Mouse (Mus musculus) telencephalon, adult 2 months (tissue): ENCODE results near the gene Cdh15.
A peak's percentile ranks its signal among the peaks of the same experiment; 100 is the strongest.

Experiments
- DNase-seq: peaks from one replicate; pipeline ENCODE4 v3.0.0-alpha.2; 2011; ENCODE audit warnings: low read depth, low spot score

The Cdh15 gene

GRCm38 (mm10) chr8:122847829-122848561, at the start of gene Cdh15:
Gene Cdh15 (plus strand): TSS chr8:122847966.
- DNase-seq: no peak

- DNase-seq: no peak
Observed at GRCm38 (mm10) chr8:122803906-122804761, 43.6 kb upstream of the Cdh15 start.

GRCm38 (mm10) chr8:122805349-122805748, 42.4 kb upstream of the Cdh15 start:
- DNase-seq: no peak

- no peak for DNase-seq
Observed at GRCm38 (mm10) chr8:122806956-122807538, 40.7 kb upstream of the Cdh15 start.

GRCm38 (mm10) chr8:122807907-122808306, 39.9 kb upstream of the Cdh15 start:
- no peak for DNase-seq

- DNase-seq: no peak
Observed at GRCm38 (mm10) chr8:122810376-122810775, 37.4 kb upstream of the Cdh15 start.

- no peak for DNase-seq
Observed at GRCm38 (mm10) chr8:122811870-122812494, 35.8 kb upstream of the Cdh15 start.

GRCm38 (mm10) chr8:122812610-122813250, 35.0 kb upstream of the Cdh15 start:
- DNase-seq: no peak

- no peak for DNase-seq
Observed at GRCm38 (mm10) chr8:122814608-122815007, 33.2 kb upstream of the Cdh15 start.

- DNase-seq: no peak
Observed at GRCm38 (mm10) chr8:122816965-122817364, 30.8 kb upstream of the Cdh15 start.

- DNase-seq: no peak
Observed at GRCm38 (mm10) chr8:122817724-122818496, 29.9 kb upstream of the Cdh15 start.

- DNase-seq: no peak
Observed at GRCm38 (mm10) chr8:122819776-122820175, 28.0 kb upstream of the Cdh15 start.

- no peak for DNase-seq
Observed at GRCm38 (mm10) chr8:122824571-122824970, 23.2 kb upstream of the Cdh15 start.

- DNase-seq: no peak
Observed at GRCm38 (mm10) chr8:122824986-122825385, 22.8 kb upstream of the Cdh15 start.

- no peak for DNase-seq
Observed at GRCm38 (mm10) chr8:122825408-122825807, 22.4 kb upstream of the Cdh15 start.

- DNase-seq: no peak
Observed at GRCm38 (mm10) chr8:122829396-122829795, 18.4 kb upstream of the Cdh15 start.

GRCm38 (mm10) chr8:122830349-122831061, 17.3 kb upstream of the Cdh15 start:
- DNase-seq: peak; percentile 51

GRCm38 (mm10) chr8:122834416-122834815, 13.3 kb upstream of the Cdh15 start:
- DNase-seq: no peak

- DNase-seq: peak; percentile 50
Observed at GRCm38 (mm10) chr8:122834971-122835370, 12.8 kb upstream of the Cdh15 start.

- no peak for DNase-seq
Observed at GRCm38 (mm10) chr8:122836199-122836598, 11.6 kb upstream of the Cdh15 start.
